Mouse (Mus musculus) lung, postnatal 0 days (tissue): ENCODE measurements around the gene Uhrf2. TPM values are rescaled to one million over a fixed set of nuclear protein-coding genes. Genes with fewer than 3 reads are reported as not detected.

ENCODE experiments used
- ATAC-seq: fragments of 200-750 bp; cut with Nextera tagmentation; 2 replicates; pipeline ENCODE4 v1.8.0; 2017; ENCODE audit warnings: moderate library complexity
- DNase-seq: peaks from one replicate; pipeline ENCODE4 v3.0.0-alpha.2; 2016; ENCODE audit warnings: low spot score
- H3K27ac ChIP-seq: fragments of 300-500 bp; sonication (generic); 2 replicates; pipeline ENCODE4 v1.5.1; 2014; ENCODE audit warnings: antibody characterized with exemption, mild to moderate bottlenecking, low read length, mixed read lengths
- H3K27me3 ChIP-seq: fragments of 300-500 bp; sonication (generic); replicated peaks from 2 replicates; pipeline ENCODE4 v1.6.1; 2014; ENCODE audit warnings: low read length, mixed read lengths; ENCODE audit not compliant: insufficient read depth
- H3K36me3 ChIP-seq: fragments of 300-500 bp; sonication (generic); 2 replicates; pipeline ENCODE4 v1.6.1; 2014; ENCODE audit warnings: low read length, mixed read lengths; ENCODE audit not compliant: insufficient read depth
- H3K4me1 ChIP-seq: fragments of 300-500 bp; sonication (generic); 2 replicates; pipeline ENCODE4 v1.6.1; 2014; ENCODE audit warnings: antibody characterized with exemption, low read depth, low read length, mixed read lengths; ENCODE audit not compliant: insufficient read depth
- H3K4me2 ChIP-seq: fragments of 300-500 bp; sonication (generic); replicated peaks from 2 replicates; pipeline ENCODE4 v1.6.1; 2014; ENCODE audit warnings: low read depth, mild to moderate bottlenecking, low read length, moderate library complexity, mixed read lengths
- H3K4me3 ChIP-seq: fragments of 300-500 bp; sonication (generic); 2 replicates; pipeline ENCODE4 v1.5.1; 2014; ENCODE audit warnings: low read depth, low read length
- H3K9ac ChIP-seq: fragments of 300-500 bp; sonication (generic); replicated peaks from 2 replicates; pipeline ENCODE4 v1.6.1; 2014; ENCODE audit warnings: low read depth, mild to moderate bottlenecking
- H3K9me3 ChIP-seq: fragments of 300-500 bp; sonication (generic); 2 replicates; pipeline ENCODE4 v1.6.1; 2016; ENCODE audit warnings: low read length, mixed read lengths
- CTCF ChIP-seq: IDR thresholded peaks from 2 replicates; pipeline ENCODE4 v1.5.1; 2016; ENCODE audit warnings: antibody characterized with exemption, mild to moderate bottlenecking
- EP300 ChIP-seq: IDR thresholded peaks from 2 replicates; pipeline ENCODE4 v1.6.1; 2016; ENCODE audit warnings: antibody characterized with exemption, mild to moderate bottlenecking, control low read depth
- WGBS: fragments of 180-500 bp; shearing (Covaris S2); extraction: QIAGEN DNeasy Blood & Tissue Kit; methylation state at CpG from one replicate; pipeline ENCODE4 v1.1.7; 2014; 5-methylcytosine and 5-hydroxymethylcytosine counted together
- polyA plus RNA-seq: library from polyadenylated mRNA; unstranded; fragments of >200 nt; fragmentation: Nextera tagmentation; extraction: Ambion mirVana; gene quantifications from 2 replicates; pipeline ENCODE4 v1.2.1, GENCODE M21; 2015

Uhrf2 gene
- polyA plus RNA-seq, 1 experiment from 2014 or later: 28.0 TPM

DNA sequence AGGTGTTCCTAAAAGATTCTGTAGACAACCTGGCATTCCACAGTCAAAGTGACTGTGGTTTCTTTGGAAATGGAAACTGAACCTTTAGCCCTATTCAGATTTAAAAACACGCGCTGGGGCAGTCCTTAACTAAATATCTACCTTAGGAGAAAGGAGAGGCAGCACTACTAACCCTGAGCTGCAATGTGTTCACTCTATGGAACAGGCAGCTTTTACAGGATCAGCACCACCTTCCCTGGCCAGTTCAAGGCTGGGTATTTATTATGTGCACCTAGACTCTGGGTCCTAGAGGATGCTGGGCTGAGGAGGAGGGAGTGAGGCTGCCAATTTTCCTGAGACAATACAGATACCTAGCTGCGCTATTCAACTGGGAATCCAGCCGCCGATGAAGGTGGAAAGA, 85.3 kb downstream of the Uhrf2 start:
- Histone ChIP-seq H3K27me3 (no peaks in the 10 kb centered on the region), H3K9ac (no peak overlapping the region), H3K27ac (no peak overlapping the region), H3K4me1 (no peaks in the 10 kb centered on the region), H3K4me3 (no peak overlapping the region), H3K4me2 (no peak overlapping the region), H3K36me3 (no peaks in the 10 kb centered on the region), H3K9me3 (no peaks in the 10 kb centered on the region)
- DNase-seq (no peak), ATAC-seq (no peak)
- TF ChIP-seq EP300: no peak
- TF ChIP-seq CTCF: no peak
- WGBS: 73% methylated on average over 5 of the region's 5 CpGs

DNA sequence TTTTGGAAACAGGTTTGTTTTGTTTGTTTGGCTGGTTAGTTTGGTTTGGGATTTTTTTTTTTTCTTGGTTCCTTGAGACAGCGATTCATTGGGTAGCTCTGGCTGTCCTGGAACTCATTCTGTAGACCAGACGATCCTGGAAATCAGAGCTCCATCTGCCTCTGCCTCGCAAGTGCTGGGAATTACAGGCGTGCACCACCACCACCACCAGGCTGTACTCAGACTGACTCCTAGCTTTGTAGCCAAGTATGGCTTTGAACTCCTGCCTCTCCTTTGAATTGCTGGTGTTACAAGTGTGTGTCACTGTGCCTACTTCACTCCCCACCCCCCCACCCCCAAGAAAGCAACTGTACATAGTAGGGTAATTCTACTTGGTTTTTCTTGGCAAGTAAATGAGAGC, 86.9 kb downstream of the Uhrf2 start:
- no peak for TF ChIP-seq CTCF
- no peak for TF ChIP-seq EP300
- Histone ChIP-seq H3K9me3 (no peaks in the 10 kb centered on the region), H3K4me2 (no peak overlapping the region), H3K4me3 (no peak overlapping the region), H3K36me3 (no peaks in the 10 kb centered on the region), H3K27ac (no peak overlapping the region), H3K9ac (no peak overlapping the region), H3K27me3 (no peaks in the 10 kb centered on the region), H3K4me1 (no peaks in the 10 kb centered on the region)
- WGBS: 61% methylated on average over 4 of the region's 4 CpGs
- no peak for ATAC-seq
- no peak for DNase-seq

DNA sequence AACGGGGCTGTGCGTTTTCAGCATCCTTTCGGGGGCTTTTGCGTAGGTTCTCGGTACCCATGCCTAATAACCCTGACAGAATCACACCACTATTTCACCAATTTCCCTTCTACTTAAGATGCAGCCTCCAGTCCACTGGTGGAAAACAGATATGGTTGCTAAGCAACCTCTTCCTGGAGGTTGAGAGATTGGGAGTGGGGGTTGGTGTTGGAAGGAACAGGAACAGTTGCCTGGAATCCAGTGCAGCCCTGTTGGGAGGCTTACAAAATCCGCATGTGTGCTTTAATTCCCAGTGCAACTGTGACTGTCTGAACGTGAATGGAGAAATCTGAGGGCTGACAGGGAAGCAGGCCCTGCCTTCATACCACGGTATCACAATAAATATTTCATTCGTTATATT, 87.5 kb downstream of the Uhrf2 start:
- Histone ChIP-seq H3K4me1 (no peaks in the 10 kb centered on the region), H3K4me3 (no peak overlapping the region), H3K9me3 (no peaks in the 10 kb centered on the region), H3K36me3 (no peaks in the 10 kb centered on the region), H3K9ac (no peak overlapping the region), H3K4me2 (no peak overlapping the region), H3K27ac (no peak overlapping the region), H3K27me3 (no peaks in the 10 kb centered on the region)
- no peak for DNase-seq
- TF ChIP-seq CTCF: no peak
- no peak for TF ChIP-seq EP300
- ATAC-seq: no peak
- WGBS: 56% methylated on average over 9 of the region's 9 CpGs

GRCm38 (mm10) chr19:30118344-30119312, 88.3 kb downstream of the Uhrf2 start:
- no peaks in the 10 kb centered on the region for H3K9me3 ChIP-seq
- WGBS: 81% methylated on average over 17 of the region's 17 CpGs
- TF ChIP-seq CTCF (no peak), EP300 (no peak)
- no peak overlapping the region for H3K27ac ChIP-seq
- ATAC-seq: no peak
- no peak overlapping the region for H3K9ac ChIP-seq
- H3K36me3 ChIP-seq: no peaks in the 10 kb centered on the region
- H3K4me2 ChIP-seq: no peak overlapping the region
- H3K27me3 ChIP-seq: no peaks in the 10 kb centered on the region
- no peak overlapping the region for H3K4me3 ChIP-seq
- no peaks in the 10 kb centered on the region for H3K4me1 ChIP-seq
- DNase-seq: no peak

- H3K27ac ChIP-seq: no peak overlapping the region
- H3K4me3 ChIP-seq: no peak overlapping the region
- TF ChIP-seq EP300: no peak
- TF ChIP-seq CTCF: no peak
- DNase-seq: peak; percentile 26
- 30% methylated on average over 7 of the region's 7 CpGs for WGBS
- H3K9ac ChIP-seq: no peak overlapping the region
- no peaks in the 10 kb centered on the region for H3K36me3 ChIP-seq
- H3K27me3 ChIP-seq: no peaks in the 10 kb centered on the region
- H3K4me2 ChIP-seq: no peak overlapping the region
- H3K9me3 ChIP-seq: no peaks in the 10 kb centered on the region
- ATAC-seq: peak; percentile 53
- H3K4me1 ChIP-seq: no peaks in the 10 kb centered on the region
These were observed 94.8 kb downstream of the Uhrf2 start for GRCm38 (mm10) chr19:30124999-30125669.

GRCm38 (mm10) chr19:30125670-30126059, 95.4 kb downstream of the Uhrf2 start:
- ATAC-seq (no peak), DNase-seq (no peak)
- H3K4me1 ChIP-seq: no peaks in the 10 kb centered on the region
- WGBS: 68% methylated on average over 7 of the region's 7 CpGs
- no peak overlapping the region for H3K27ac ChIP-seq
- H3K27me3 ChIP-seq: no peaks in the 10 kb centered on the region
- no peaks in the 10 kb centered on the region for H3K36me3 ChIP-seq
- no peak overlapping the region for H3K9ac ChIP-seq
- H3K4me2 ChIP-seq: no peak overlapping the region
- no peaks in the 10 kb centered on the region for H3K9me3 ChIP-seq
- H3K4me3 ChIP-seq: no peak overlapping the region
- TF ChIP-seq CTCF: no peak
- no peak for TF ChIP-seq EP300
